Mouse (Mus musculus) CH12.LX (cell line): ENCODE measurements at regions not wholly inside any gene's neighbourhood (a gene's known extent, or its start where the extent isn't known, plus 50 kb on each side); places are given as distances from the start of the nearest gene placed in this dataset.

Experiments
- DNase-seq: peaks from one replicate; pipeline ENCODE4 v3.0.0-alpha.2; 2013; ENCODE audit errors: extremely low read depth
- H3K27ac ChIP-seq: 2 replicates; pipeline ENCODE4 v1.5.1; 2012; ENCODE audit warnings: low read depth, mild to moderate bottlenecking, control low read depth, moderate library complexity; ENCODE audit not compliant: insufficient read depth
- H3K27me3 ChIP-seq: replicated peaks from 2 replicates; pipeline ENCODE3; 2012; ENCODE audit warnings: inconsistent platforms
- H3K36me3 ChIP-seq, 2 experiments: replicated peaks in 1 of 2; 2 replicates each; pipeline versions ENCODE3 to v1.6.1; 2012; ENCODE audit warnings: inconsistent platforms in 1 of 2, low read length in 1 of 2, mild to moderate bottlenecking in 1 of 2, mixed read lengths in 1 of 2, moderate library complexity in 1 of 2; ENCODE audit not compliant: control insufficient read depth in 1 of 2, insufficient read depth in 1 of 2
- H3K4me1 ChIP-seq, 2 experiments: 2 replicates each; pipeline ENCODE4 v1.6.1; 2012; ENCODE audit warnings: inconsistent platforms in 1 of 2, moderate library complexity in 1 of 2; ENCODE audit not compliant: insufficient read depth in 2 of 2, control insufficient read depth in 1 of 2
- H3K4me2 ChIP-seq: 2 replicates; pipeline ENCODE4 v1.6.1; 2012; ENCODE audit warnings: low read depth, mild to moderate bottlenecking, control low read depth; ENCODE audit not compliant: poor library complexity, insufficient read depth, severe bottlenecking
- H3K4me3 ChIP-seq, 3 experiments: fragments of 150-350 bp in 1 of 3; sonication (generic) in 1 of 3; replicated peaks in 1 of 3; 2 replicates each; pipeline versions ENCODE3 to v1.5.1; 2011 to 2012; ENCODE audit warnings: low read depth in 2 of 3, low read length in 2 of 3, mild to moderate bottlenecking in 2 of 3, moderate library complexity in 2 of 3, control low read depth in 1 of 3, improper control_type of control experiment in 1 of 3, inconsistent platforms in 1 of 3, mixed read lengths in 1 of 3; ENCODE audit not compliant: poor library complexity in 1 of 3
- H3K79me2 ChIP-seq: replicated peaks from 2 replicates; pipeline ENCODE4 v1.6.1; 2012; ENCODE audit warnings: mild to moderate bottlenecking, moderate library complexity; ENCODE audit not compliant: control insufficient read depth, poor library complexity, insufficient read depth, severe bottlenecking; ENCODE audit errors: extremely low read depth
- H3K9ac ChIP-seq: 2 replicates; pipeline ENCODE4 v1.6.1; 2012; ENCODE audit warnings: low read depth, mild to moderate bottlenecking, control low read depth, moderate library complexity; ENCODE audit not compliant: insufficient read depth
- H3K9me3 ChIP-seq: replicated peaks from 2 replicates; pipeline ENCODE3; 2012; ENCODE audit warnings: low read length, inconsistent platforms, mixed read lengths
- ETS1 ChIP-seq: conservative IDR thresholded peaks from 2 replicates; pipeline ENCODE4 v1.6.1; 2012; ENCODE audit warnings: low read depth, mild to moderate bottlenecking, inconsistent platforms, low read length, improper control_type of control experiment, moderate library complexity
- JUND ChIP-seq: conservative IDR thresholded peaks from 2 replicates; pipeline ENCODE4 v1.6.1; 2011; ENCODE audit warnings: low read depth, low read length, improper control_type of control experiment
- MAZ ChIP-seq: IDR thresholded peaks from 2 replicates; pipeline ENCODE4 v1.6.1; 2012; ENCODE audit warnings: low read depth, mild to moderate bottlenecking, inconsistent platforms, low read length, improper control_type of control experiment, moderate library complexity
- SMC3 ChIP-seq: IDR thresholded peaks from 2 replicates; pipeline ENCODE4 v1.6.1; 2011; ENCODE audit warnings: low read depth, low read length, improper control_type of control experiment
- ZMIZ1 ChIP-seq: IDR thresholded peaks from 2 replicates; pipeline ENCODE4 v1.6.1; 2012; ENCODE audit warnings: low read depth, mild to moderate bottlenecking, inconsistent platforms, low read length, improper control_type of control experiment
- dilution Hi-C: fragments of 300-500 bp; cut with MboI; formaldehyde crosslinking; loops from 2 replicates; pipeline ENCODE4 v1.14.3; 2020; ENCODE audit warnings: low sequenced_read_pairs; ENCODE audit not compliant: extremely low pct_unique_long_range_greater_than_20kb, extremely low pct_ligation_motif_present
- in situ Hi-C: fragments of 300-500 bp; cut with MboI; formaldehyde crosslinking; loops from 3 replicates; pipeline ENCODE4 v1.14.3; 2019; ENCODE audit warnings: low sequenced_read_pairs, low pct_ligation_motif_present, low pct_unique_long_range_greater_than_20kb, mixed read lengths

DNA sequence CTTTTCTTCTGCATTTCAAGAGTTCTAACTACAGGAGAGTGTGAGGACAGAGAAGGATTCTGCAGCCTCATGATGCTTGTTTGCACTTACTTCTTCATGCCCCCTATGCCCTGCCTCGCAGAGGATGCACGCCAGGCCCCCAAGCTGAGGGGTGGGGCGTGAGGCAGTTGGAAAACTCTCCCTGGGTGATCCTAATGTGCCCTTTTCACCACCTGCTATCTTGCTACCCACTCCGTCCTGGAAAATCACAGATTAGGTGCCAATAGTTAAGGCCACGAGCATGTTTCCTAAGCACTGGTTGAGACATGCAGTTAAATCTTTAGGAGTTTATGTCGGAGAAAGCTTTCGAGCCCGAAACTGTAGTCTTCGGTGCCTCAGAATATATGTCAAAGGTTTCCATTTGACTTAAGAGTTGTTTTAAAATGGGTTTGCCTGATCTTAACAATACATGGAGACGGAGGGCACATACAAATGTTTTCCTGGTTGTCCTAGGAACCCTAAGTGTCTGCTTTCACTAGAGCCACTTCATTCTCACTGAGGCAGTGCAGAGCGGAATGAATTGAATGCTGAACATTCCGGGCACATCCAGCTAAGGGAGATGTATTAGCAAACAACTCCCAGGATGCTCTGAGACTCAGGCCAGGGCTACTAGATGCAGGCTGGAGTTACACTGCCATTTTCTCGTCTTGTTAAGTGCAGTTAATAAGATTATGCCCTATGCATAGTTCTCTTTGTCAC lies 51.7 kb upstream of the Rgs2 start:
- H3K4me1 ChIP-seq, result peaks cover 0 to 2% of the 10 kb centered on the region in 2 experiments; a peak in 1 of 4 replicates
- no peaks in the 10 kb centered on the region for H3K27me3 ChIP-seq
- in situ Hi-C loops (no loop called here), dilution Hi-C loops (no loop called here)
- H3K9ac ChIP-seq, result no peak overlapping the region
- TF ChIP-seq SMC3 (no peak), ZMIZ1 (no peak), JUND (no peak), ETS1 (no peak), MAZ (no peak)
- H3K4me2 ChIP-seq, result no peak overlapping the region
- no peak overlapping the region for H3K27ac ChIP-seq
- no peaks in the 10 kb centered on the region for H3K79me2 ChIP-seq
- H3K4me3 ChIP-seq, result no peak overlapping the region
- no peaks in the 10 kb centered on the region for H3K9me3 ChIP-seq
- no peak for DNase-seq
- H3K36me3 ChIP-seq, result no peaks in the 10 kb centered on the region
